Mouse (Mus musculus): ENCODE results near the gene Klhl5.

DNA sequence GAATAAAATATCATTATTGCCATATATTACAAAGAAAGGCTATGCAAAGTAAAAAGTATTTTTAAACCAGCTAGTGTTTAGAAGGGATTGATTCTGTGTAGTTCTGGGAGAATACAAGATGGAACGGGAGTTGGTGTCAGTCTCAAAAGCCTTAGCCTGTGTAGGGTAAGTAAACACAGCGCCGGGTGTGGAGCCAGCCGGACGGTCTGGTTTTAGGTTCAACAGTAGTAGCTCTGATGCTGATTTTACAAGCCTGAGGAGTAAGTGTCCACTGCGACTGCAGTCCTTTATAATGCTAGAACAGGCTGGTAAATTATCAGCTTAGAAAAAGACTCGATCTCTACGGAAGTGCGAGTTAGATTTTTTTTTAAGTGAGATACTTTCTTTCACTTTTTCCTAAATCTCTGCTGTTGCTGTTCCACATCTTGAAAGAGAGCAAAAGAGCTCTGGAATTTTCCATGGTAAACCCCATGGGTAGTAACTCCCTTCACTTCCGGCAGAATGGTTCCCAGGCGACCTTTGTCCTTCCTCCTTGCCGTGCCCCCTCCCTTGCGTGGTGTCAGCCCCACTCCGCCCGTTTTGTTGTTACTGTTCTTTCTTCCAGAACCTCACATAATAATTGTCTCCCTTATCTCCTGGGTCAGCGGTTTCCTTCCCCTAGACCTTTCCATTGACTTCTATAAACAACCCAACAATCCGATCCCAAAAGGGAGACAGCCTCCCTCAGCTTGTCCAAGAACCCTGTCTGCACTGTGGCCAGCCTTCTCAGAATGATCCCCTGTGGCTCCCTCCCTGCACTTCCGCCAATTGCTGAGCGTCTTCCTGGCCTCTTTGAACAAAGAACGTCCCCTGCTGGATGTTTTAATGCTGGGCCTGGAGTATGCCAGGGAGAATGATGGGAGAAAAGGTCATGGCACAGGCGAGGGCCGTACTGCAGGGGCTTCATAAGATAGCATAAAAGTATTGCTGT is 50.4 kb downstream of the Klhl5 start:
- TF ChIP-seq CHD2 (IDR thresholded peaks at IDR 0.05; ENCODE audit: low read depth, low read length), result no peak
- no peak for TF ChIP-seq ZC3H11A (IDR thresholded peaks at IDR 0.05; ENCODE audit: borderline replicate concordance, low read depth, low read length)

Measured in ES-E14 (cell line).